Mouse (Mus musculus): Measurements from ENCODE around the gene Mdm4.

- TF ChIP-seq POLR2A (IDR thresholded peaks at IDR 0.05; ENCODE audit: insufficient read depth, low read depth, low read length) (no peak), CTCF (IDR thresholded peaks at IDR 0.05) (no peak), EP300 (IDR thresholded peaks at IDR 0.05; ENCODE audit: insufficient read depth, low read depth, low read length) (no peak)
Observed at GRCm38 (mm10) chr1:133016775-133017428, 13.5 kb downstream of the Mdm4 start.
